Mouse (Mus musculus): ENCODE results near the gene Bin2. TPM values are rescaled to one million over a fixed set of nuclear protein-coding genes. Genes with fewer than 3 reads are reported as not detected.

The Bin2 gene
- total RNA-seq, 1 experiment from 2014 or later = 213 TPM

DNA sequence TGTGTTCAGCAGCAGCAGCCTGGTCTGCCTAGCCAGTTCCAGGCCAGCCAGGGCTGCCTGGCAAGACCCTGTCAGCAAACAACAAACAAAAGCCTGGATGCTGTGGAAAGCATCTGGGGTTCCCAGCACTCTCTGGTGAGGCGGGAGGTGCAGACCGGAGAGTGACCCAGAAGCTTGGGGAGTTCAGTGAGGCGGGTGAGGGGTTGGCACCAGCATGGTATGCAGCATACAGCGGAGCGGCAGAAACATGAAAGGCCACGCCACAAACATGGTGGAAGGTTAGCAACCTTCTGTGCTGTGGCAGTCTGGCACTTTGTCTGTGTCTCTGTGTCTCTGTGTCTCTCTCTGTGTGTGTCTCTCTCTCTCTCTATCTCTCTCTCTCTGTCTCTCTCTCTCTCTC lies 17.1 kb upstream of the Bin2 start:
- no peak for ATAC-seq (replicated peaks in 1 of 2; ENCODE audit: insufficient read depth in 1 of 2, low FRiP score in 2 of 2, low TSS enrichment in 1 of 2, low read depth in 1 of 2, poor library complexity in 2 of 2, severe bottlenecking in 2 of 2)

DNA sequence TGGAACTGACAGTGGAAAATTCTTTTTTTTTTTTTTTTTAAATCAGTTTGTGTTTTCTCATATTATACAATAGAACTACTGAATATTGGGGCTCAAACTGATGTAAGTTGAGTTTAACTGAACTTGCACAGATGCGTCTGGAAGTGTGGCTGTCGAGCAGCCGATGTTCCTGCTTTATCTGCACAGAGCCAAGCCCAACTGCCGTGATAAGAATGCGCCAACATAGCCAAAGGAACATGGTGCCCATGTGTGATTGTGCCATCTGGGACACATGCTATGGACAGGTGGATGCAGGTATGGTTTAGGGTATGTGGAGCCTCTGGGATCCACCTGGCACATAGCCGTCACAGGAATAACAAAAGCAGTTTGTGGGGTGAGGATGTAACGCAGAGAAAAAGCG lies 16.5 kb upstream of the Bin2 start:
- no peak for ATAC-seq (replicated peaks in 1 of 2; ENCODE audit: insufficient read depth in 1 of 2, low FRiP score in 2 of 2, low TSS enrichment in 1 of 2, low read depth in 1 of 2, poor library complexity in 2 of 2, severe bottlenecking in 2 of 2)

DNA sequence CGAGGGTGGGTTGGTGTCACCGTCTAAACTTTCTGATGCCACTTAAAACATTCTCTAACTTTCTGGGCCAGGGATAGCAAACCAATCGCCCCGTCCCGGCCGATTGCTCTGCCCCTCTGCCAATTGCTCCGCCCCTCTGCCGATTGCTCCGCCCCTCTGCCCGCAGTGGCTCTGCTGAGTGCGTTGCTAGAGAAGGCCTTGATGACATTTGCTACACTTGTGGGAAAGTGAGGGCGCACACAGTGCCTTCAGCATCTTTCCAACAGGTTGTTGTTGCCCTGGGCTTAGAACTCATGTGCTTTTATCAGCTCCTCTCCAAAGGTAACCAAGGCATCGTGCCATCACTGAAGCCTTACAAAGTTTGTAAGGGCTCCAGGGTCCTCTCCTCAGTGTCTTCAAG lies 15.9 kb upstream of the Bin2 start:
- ATAC-seq (replicated peaks in 1 of 2; ENCODE audit: insufficient read depth in 1 of 2, low FRiP score in 2 of 2, low TSS enrichment in 1 of 2, low read depth in 1 of 2, poor library complexity in 2 of 2, severe bottlenecking in 2 of 2) = no peak

DNA sequence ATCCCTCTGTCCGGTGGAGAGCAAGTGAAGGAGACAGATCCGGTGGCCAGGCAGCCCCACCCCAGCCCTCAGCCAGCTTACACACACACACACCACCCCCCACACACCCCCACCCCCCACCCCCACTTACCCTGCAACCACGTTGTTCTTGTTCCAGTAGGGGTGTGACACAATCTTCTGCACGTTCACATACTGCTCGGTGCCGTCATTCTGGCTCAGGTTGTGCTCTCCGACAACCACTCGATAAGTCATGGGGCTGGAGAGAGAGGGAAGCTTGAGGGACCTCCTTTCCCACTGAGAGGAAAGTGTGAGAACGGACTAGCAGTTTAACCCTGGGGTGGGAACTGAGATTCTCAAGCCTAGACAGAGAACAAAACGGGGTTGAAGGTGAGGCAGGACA lies 15.1 kb upstream of the Bin2 start:
- no peak for ATAC-seq (replicated peaks in 1 of 2; ENCODE audit: insufficient read depth in 1 of 2, low FRiP score in 2 of 2, low TSS enrichment in 1 of 2, low read depth in 1 of 2, poor library complexity in 2 of 2, severe bottlenecking in 2 of 2)

DNA sequence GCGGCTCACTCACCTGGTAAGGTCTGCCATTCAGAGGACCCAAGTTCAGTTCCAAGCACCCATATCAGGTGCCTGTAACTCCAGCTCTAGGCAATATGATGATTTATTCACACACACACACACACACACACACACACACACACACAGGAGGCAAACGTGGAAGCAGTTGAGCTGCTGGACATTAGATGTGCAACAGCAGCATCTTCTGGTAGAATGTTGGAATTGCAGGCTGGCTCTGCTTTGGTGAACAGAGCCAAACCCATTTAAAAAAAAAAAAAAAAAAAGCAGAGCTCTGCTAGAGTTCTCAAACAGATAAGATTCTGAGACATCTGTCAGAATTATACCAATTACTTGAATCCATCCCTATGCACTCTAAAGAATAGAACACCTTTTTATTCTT lies 13.7 kb upstream of the Bin2 start:
- peak; percentile 53 to 63; a peak in 2 of 4 replicates for ATAC-seq (replicated peaks in 1 of 2; ENCODE audit: insufficient read depth in 1 of 2, low FRiP score in 2 of 2, low TSS enrichment in 1 of 2, low read depth in 1 of 2, poor library complexity in 2 of 2, severe bottlenecking in 2 of 2)

DNA sequence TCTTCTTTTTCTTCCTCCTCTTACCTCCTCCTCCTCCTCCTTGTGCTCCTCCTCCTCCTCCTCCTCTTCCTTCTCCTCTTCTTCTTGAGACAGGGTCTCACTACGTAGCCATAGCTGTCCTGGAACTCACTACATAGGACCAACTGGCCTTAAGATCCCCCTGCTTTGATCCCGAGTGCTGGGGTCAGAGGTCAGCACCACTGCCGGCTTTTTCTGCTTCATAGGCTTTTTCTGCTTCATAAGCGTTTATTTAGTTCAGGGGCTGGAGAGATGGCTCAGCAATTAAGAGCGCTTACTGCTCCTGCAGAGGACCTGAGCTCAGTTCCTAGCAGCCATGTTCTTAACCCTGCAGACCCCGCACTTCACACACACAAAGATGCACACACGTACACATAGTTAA lies 12.4 kb upstream of the Bin2 start:
- no peak for ATAC-seq (replicated peaks in 1 of 2; ENCODE audit: insufficient read depth in 1 of 2, low FRiP score in 2 of 2, low TSS enrichment in 1 of 2, low read depth in 1 of 2, poor library complexity in 2 of 2, severe bottlenecking in 2 of 2)

DNA sequence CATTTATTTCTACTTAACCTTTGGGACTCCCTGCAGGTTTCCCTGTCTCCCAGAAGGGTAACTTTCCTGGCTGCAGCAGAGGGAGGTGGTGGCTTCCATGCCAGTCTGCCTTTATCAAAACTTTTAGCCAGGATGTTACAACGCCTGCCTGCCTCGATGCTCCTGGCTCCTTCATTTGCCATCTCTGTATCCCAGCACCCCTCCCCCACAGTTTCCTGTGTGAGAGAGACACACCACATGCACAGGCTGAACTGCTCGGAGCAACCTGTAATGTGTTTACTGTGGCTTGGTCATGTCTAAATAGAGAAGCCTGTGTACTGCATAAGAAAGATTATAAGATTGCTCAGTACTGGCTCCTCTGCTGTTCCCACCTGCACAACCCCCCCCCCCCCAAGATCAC lies 11.0 kb upstream of the Bin2 start:
- no peak for ATAC-seq (replicated peaks in 1 of 2; ENCODE audit: insufficient read depth in 1 of 2, low FRiP score in 2 of 2, low TSS enrichment in 1 of 2, low read depth in 1 of 2, poor library complexity in 2 of 2, severe bottlenecking in 2 of 2)

DNA sequence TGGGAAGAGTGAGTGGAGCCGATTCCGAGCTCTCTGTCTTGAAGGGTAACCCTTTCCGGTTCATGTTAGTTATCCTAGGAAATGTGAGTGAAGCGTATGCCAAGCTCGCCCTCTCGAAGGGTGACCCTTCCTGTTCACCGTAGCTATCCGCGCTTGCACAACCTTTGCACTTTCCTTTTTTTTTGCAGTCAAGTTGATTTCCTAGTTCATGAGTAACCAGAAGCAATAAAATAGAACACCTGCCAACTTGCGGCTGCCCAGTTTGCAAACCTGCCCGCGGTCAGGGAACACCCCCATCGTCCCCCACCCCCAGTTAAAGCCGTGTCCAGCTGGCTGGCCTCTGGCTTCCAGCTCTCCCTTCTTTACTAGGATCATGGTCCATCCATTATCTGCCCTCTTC lies 9.7 kb upstream of the Bin2 start:
- ATAC-seq (replicated peaks in 1 of 2; ENCODE audit: insufficient read depth in 1 of 2, low FRiP score in 2 of 2, low TSS enrichment in 1 of 2, low read depth in 1 of 2, poor library complexity in 2 of 2, severe bottlenecking in 2 of 2) = no peak

DNA sequence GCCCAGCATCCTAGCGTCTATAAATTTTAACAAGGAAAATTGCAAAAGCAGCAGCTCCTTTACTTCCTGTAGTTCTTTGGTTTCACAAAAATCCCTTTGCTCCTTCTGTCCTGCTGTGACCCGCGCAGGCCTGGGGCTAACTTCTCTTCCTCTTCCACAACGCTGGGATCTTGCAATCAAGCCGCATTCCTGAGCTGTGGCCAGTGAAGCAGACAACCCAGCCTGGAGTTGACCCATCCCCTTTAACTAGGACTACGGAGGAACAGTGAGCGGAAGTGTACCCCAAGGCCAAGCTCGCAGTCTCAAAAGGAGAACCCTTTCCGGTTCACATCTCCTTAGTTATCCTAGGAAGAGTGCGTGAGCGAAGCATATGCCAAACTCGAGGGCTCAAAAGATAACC lies 9.2 kb upstream of the Bin2 start:
- no peak; a peak in 1 of 4 replicates for ATAC-seq (replicated peaks in 1 of 2; ENCODE audit: insufficient read depth in 1 of 2, low FRiP score in 2 of 2, low TSS enrichment in 1 of 2, low read depth in 1 of 2, poor library complexity in 2 of 2, severe bottlenecking in 2 of 2)

DNA sequence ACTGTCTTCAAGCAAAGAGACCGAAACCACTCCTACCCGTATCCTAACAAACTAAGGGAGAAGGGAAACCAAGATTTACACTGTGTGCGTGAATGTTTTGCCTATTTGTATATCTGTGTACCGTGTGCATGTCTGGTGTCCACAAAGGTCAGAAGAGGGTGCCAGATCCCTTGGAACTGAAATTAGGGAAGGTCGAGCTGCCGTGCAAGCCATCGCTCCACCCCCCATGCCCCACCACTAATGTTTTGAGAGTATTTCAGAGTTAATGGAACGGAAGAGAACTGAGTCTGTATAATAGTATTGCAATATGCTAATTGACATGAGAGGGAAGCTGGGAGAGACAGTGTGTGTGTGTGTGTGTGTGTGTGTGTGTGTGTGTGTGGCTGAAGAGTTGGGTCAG lies 8.3 kb upstream of the Bin2 start:
- no peak; a peak in 1 of 4 replicates for ATAC-seq (replicated peaks in 1 of 2; ENCODE audit: insufficient read depth in 1 of 2, low FRiP score in 2 of 2, low TSS enrichment in 1 of 2, low read depth in 1 of 2, poor library complexity in 2 of 2, severe bottlenecking in 2 of 2)

DNA sequence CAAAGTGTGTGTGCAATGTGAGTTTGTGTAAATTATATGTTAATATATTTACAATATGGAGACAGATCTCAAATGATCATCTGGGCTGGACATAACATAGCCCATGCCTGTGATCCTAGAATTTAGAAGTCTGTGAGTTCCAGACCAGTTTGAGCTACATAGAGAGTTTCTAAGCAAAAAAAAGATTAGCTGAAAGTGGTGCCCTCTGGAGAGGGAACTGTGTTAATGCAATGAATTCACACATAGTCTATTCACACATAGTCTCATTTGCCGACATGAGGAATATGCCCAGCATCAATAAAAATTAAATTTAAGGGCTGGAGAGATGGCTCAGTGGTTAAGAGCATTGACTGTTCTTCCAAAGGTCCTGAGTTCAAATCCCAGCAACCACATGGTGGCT lies 7.2 kb upstream of the Bin2 start:
- no peak for ATAC-seq (replicated peaks in 1 of 2; ENCODE audit: insufficient read depth in 1 of 2, low FRiP score in 2 of 2, low TSS enrichment in 1 of 2, low read depth in 1 of 2, poor library complexity in 2 of 2, severe bottlenecking in 2 of 2)

DNA sequence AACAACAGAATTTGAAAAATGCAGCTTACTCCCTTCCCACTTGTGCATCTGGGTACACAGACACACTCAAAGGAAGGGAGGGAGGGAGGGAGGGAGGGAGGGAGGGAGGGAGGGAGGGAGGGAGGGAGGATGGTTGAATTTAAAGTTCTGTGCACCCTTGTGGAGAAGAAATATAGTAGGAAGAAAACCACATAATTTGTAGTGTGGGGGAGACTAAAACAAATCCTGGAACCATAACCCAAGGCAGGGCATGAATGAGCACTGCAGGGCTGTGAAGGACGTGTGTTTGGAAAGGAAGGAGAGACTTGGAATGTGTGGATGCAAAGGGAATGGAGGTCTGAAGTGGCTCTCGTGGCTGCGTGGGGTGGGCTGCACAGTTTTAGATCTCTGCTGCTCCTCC lies 6.1 kb upstream of the Bin2 start:
- ATAC-seq (replicated peaks in 1 of 2; ENCODE audit: insufficient read depth in 1 of 2, low FRiP score in 2 of 2, low TSS enrichment in 1 of 2, low read depth in 1 of 2, poor library complexity in 2 of 2, severe bottlenecking in 2 of 2) = no peak

DNA sequence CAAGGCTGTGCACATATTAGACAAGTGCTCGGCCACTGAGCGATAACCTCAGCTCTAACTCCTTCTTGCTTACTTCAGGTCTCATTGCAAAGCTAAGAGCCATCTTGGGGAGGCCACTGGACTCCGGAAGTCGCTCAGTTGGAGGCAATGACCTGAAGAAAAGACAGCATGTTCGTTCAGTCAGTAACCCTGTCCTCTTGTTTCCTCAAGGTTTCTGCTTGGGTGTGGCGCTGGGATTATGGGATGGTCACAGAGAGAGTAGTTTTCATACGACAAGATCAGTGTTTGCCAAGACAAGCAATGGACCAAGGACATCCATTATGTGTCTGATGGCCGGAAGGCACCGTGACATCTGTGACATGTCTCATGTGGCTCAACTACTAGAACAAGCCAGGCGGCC lies 5.2 kb upstream of the Bin2 start:
- ATAC-seq (replicated peaks in 1 of 2; ENCODE audit: insufficient read depth in 1 of 2, low FRiP score in 2 of 2, low TSS enrichment in 1 of 2, low read depth in 1 of 2, poor library complexity in 2 of 2, severe bottlenecking in 2 of 2) = no peak

DNA sequence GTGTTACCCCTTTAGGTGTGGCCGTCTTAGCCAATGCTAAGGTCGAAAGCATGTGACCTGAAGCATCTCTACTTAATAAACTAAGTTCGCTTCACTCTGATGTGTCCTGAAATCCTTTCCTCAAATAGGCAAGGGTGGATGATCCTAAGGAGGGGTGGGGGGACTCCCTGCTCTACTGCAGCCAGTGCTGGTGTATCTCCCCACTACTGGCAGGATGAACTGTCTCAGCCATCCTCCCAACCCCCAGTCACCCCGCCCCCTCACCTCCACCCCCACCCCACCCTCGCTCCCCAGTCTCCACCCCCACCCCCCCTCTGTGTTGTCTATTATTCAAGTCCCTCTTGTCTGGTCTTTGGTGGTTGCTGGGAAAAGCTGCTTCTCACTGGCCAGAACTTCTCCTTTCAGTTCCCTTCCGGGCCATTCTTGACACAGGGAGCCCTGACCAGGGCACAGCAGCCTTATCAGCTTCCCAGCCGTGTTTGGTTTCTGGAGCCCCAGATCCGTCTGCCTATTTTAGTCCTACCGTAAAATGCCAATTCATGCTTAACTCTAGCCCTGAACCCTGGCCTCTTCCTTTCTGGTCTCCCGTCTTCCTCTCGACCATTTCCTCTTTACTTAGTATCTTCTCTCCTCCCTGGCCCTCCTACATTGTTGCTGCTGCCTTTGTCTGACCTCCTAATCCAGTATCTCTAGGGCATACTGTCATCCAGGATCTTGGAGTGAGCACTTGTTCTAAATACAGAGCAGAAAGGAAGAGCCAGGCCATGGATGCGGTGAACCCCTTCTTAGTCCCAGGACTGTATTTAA lies 4.4 kb upstream of the Bin2 start:
- ATAC-seq (replicated peaks in 1 of 2; ENCODE audit: insufficient read depth in 1 of 2, low FRiP score in 2 of 2, low TSS enrichment in 1 of 2, low read depth in 1 of 2, poor library complexity in 2 of 2, severe bottlenecking in 2 of 2) = peak; percentile 70 to 75

DNA sequence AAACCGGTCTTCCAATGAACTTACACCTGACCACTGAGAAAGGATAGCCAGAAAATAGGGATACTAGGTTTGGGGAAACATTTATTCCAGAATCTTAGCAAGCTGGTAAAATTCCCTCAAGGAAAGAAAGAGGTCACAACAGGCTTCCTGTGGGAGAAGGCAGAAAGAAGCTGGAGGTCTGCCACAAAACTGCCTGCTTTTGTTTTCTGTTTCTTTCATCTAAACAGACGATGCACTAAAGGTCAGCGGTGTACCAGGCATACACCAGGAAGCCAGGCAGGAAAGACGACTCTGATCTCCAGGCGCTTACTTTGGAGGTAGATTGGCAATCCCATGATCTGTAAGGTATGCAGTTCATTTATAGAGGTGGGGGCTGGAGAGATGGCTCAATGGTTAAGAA lies 1.5 kb upstream of the Bin2 start:
- ATAC-seq (replicated peaks in 1 of 2; ENCODE audit: insufficient read depth in 1 of 2, low FRiP score in 2 of 2, low TSS enrichment in 1 of 2, low read depth in 1 of 2, poor library complexity in 2 of 2, severe bottlenecking in 2 of 2) = no peak

DNA sequence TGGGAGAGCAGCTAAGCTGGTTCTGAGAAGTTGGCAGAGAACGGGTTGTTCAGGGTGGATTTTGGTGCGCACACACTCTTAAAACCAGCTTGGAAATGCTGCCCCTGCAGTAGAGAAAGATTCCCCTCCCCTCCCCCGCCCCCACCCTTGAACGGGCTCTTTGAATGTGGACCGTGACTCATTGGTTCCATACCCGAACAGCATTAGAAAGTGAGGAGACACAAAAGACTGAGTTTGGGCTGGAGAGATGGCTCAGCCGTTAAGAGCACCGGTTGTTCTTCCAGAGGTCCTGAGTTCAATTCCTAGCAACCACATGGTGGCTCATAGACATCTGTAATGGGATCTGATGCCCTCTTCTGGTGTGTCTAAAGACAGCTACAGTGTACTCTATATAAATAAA lies 651 bp upstream of the Bin2 start:
- ATAC-seq (replicated peaks in 1 of 2; ENCODE audit: insufficient read depth in 1 of 2, low FRiP score in 2 of 2, low TSS enrichment in 1 of 2, low read depth in 1 of 2, poor library complexity in 2 of 2, severe bottlenecking in 2 of 2) = no peak

DNA sequence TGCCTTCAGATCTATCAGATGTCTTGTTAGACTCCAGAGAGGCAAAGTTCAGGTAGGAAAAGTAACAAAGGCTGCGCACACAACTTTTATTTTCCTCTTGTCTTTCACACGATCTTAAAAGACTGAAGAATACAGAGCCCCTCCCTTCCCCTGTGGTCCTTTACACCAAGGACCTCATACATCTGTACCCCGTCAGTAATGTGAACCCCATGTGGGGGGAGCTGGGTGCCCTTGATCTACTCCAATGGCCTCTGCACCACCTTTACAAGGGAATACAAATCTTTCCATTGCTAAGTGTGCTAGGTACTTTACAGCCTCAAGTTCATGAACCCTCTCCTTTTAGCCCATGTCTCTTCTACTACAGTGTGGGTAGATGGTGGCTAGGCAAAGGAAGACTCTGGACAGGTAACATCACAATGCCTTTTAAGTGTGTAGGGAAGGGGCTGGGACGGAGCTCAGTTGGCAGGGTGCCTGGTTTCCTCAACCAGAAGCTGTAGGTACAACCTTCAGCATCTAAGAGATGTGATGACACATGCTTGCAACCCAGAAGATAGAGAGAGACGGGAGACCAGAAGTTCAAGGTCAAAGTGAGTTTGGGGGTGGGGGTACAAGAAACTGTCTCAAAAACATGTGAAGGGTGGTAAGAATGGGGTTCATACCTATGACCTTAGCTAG lies 1.3 kb downstream of the Bin2 start:
- ATAC-seq (replicated peaks in 1 of 2; ENCODE audit: insufficient read depth in 1 of 2, low FRiP score in 2 of 2, low TSS enrichment in 1 of 2, low read depth in 1 of 2, poor library complexity in 2 of 2, severe bottlenecking in 2 of 2) = no peak

DNA sequence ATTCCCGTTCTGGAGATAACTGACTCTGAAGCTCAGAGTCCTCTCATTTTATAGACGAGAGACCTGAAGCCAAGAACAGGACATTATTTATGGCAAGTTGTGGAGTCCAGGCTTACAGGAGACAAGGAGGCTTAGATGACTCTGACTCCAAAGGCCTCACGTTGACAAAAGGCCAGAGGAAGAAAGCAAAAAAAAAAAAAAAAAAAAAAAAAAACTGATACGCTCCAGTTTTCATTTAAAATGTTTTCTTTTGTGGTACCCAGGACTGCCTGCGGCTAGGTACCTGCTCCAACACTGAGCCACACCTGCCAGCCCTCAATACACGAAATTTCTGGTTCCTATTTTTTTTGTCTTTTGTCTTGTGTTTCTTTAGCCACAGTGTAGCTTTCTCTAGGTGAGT lies 1.9 kb downstream of the Bin2 start:
- ATAC-seq (replicated peaks in 1 of 2; ENCODE audit: insufficient read depth in 1 of 2, low FRiP score in 2 of 2, low TSS enrichment in 1 of 2, low read depth in 1 of 2, poor library complexity in 2 of 2, severe bottlenecking in 2 of 2) = no peak

DNA sequence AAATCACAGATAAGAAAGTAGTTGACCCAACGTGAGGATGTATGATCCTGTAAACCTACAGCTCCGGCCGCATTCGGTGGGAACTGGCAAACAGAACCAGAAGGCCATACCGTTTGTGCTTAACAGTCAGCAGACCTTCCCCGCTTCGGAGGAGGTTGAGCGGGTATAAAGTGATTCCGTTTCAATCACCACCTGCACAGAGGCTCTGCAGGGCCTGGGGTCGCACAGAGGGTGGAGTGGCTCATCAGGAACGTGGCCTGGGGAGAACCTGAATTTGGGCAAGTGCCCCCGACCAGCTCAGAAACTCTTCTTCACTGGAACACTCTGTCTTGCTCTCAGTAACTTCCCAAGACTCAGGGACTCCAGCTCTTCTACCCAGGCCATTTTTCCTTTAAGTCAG lies 2.5 kb downstream of the Bin2 start:
- ATAC-seq (replicated peaks in 1 of 2; ENCODE audit: insufficient read depth in 1 of 2, low FRiP score in 2 of 2, low TSS enrichment in 1 of 2, low read depth in 1 of 2, poor library complexity in 2 of 2, severe bottlenecking in 2 of 2) = no peak

Measured in hematopoietic stem cell, adult 5-6 weeks (primary cell).